Mouse (Mus musculus) cortical plate, adult 2 months (tissue): ENCODE results near the gene Dgki.

ENCODE experiments used
- CTCF ChIP-seq: fragments of 200-500 bp; IDR thresholded peaks from 2 replicates; pipeline ENCODE4 v1.5.1; 2011; ENCODE audit warnings: mild to moderate bottlenecking, control low read depth, low read length; ENCODE audit not compliant: insufficient read depth; ENCODE audit errors: extremely low read depth
- POLR2A ChIP-seq: fragments of 200-500 bp; IDR thresholded peaks from 2 replicates; pipeline ENCODE4 v1.6.1; 2011; ENCODE audit warnings: mild to moderate bottlenecking, low read length, control low read depth; ENCODE audit not compliant: insufficient read depth; ENCODE audit errors: extremely low read depth

DNA sequence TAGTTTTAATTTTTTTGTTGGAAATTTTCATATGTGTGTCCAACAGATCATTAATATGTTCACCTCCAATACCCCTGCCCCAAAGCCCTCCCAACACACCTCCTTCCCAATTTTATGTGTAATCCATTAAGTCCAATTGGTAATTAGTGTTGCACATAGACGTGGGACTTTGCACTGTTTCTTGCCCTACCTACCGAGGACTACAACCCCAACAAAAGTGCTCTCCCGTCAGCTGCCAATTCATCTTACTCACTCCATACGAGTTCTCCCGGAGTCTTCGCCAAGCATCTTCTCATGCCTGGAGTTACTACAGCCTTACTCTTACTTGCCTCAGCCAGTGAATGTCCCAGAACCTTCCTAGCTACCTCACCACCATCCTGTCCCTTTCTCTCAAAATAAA lies 271.1 kb downstream of the Dgki start:
- TF ChIP-seq POLR2A (no peak), CTCF (no peak)
